Mouse (Mus musculus): ENCODE results near the gene Dmd. TPM values are rescaled to one million over a fixed set of nuclear protein-coding genes. Genes with fewer than 3 reads are reported as not detected.

The Dmd gene
- total RNA-seq, 2 experiments from 2014 or later = 70.8 to 74.1 TPM

- no peak overlapping the region for H3K4me3 ChIP-seq
- H3K27ac ChIP-seq = no peak overlapping the region
- no peak for TF ChIP-seq CTCF (IDR thresholded peaks at IDR 0.05)
- DNase-seq (ENCODE audit: extremely low spot score in 1 of 2, low spot score in 2 of 2) = no peak
- intact Hi-C loops (cut with DNase I) = no loop called here
These were observed 2128.2 kb downstream of the Dmd start for GRCm38 (mm10) chrX:85076845-85077244.

DNA sequence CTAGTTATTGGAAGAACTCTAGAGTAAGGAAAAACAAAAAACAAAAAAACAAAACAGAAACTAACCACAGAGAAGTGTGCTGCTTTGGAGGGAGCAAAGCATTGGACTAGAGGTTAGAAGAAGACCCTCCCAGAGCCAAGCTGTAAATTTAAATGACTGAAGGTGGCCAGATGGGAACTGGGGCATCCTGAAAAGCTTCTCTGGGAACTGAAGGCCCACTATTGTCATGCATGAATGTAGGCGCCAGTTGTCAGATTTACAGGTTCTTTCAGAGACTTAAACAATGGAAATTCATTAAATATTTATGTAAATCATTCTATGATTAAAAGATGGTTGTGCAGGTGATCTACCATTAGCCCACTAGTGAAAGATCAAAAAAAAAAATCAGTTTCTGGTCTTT lies 2128.9 kb downstream of the Dmd start:
- H3K27ac ChIP-seq = no peak overlapping the region
- no peak for DNase-seq (ENCODE audit: extremely low spot score in 1 of 2, low spot score in 2 of 2)
- no peak overlapping the region for H3K4me3 ChIP-seq
- no peak for TF ChIP-seq CTCF (IDR thresholded peaks at IDR 0.05)
- intact Hi-C loops (cut with DNase I) = no loop called here

GRCm38 (mm10) chrX:85079174-85079573 lies 2130.5 kb downstream of the Dmd start:
- intact Hi-C loops (cut with DNase I) = no loop called here
- DNase-seq (ENCODE audit: extremely low spot score in 1 of 2, low spot score in 2 of 2) = no peak
- Histone ChIP-seq H3K27ac (no peak overlapping the region), H3K4me3 (no peak overlapping the region)
- no peak for TF ChIP-seq CTCF (IDR thresholded peaks at IDR 0.05)

DNA sequence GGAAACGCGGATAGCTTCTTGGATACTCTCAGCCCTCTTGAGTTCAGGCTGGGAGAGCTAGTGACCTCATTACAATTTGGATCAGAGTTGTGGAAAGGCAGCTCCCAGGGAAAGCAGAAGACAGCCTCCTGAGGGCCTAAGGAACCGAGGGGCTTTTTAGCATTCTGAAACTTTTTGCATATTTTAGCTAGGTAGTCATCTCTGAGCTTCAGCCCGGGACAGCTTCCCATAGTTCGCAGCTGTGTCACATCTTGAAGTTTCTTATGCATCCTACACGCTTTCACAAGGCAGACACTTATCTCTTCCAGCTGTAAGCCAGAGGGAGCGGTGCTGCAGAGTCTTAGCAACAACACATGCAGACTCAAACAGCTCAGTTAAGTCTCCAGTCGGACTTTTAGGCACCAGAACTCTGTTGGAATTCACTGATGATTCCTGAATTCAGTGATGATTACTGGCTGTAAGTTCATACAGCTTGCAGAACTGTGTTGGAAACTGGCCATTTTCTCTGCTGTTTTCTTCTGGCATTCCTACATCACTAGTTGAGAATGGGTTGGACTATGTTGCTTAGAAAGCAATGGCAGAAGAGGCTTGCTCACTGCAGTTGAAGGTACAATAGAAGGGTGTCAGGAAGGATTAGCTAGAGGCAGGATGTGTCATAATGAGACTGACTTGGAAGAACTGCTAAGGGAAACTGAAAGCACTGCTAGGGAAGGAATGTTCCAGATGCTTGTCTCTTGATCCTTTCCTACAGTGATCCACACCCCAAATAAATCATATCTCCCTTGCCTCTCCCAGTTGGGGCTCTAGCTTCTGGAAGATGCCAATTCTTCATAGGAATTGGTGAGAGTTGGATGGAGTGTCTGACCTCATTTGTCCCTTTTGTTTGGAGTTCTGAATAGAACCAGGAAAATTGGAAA lies 2135.8 kb downstream of the Dmd start:
- intact Hi-C loops (cut with DNase I) = loop anchor here (2.0 kb wide), 1 partner anchor 36 kb away; no protein-coding TSS in a partner anchor
- no peak overlapping the region for H3K4me3 ChIP-seq
- no peak for DNase-seq (ENCODE audit: extremely low spot score in 1 of 2, low spot score in 2 of 2)
- no peak for TF ChIP-seq CTCF (IDR thresholded peaks at IDR 0.05)
- H3K27ac ChIP-seq = peak overlapping the region; percentile 12; the same call in 1 of the 2 replicates

DNA sequence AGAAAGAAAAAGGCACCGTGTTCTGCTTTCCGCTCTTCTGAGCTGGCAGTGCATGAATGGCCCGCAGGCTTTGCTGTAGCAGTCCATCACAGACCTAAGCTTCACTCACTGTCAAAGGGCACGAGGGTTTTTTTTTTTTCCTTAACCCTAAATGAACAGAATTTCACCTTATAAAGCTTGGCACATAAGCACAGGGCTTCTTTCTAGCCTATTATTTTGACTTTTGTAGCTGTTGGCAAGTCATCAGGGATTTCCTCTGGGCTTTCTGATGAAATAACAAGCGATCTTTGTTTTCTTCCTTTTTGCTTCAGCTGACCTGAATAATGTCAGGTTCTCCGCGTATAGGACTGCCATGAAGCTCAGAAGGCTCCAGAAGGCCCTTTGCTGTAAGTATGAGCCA lies 2140.8 kb downstream of the Dmd start:
- H3K27ac ChIP-seq = no peak overlapping the region; the same call in 1 of the 2 replicates
- intact Hi-C loops (cut with DNase I) = no loop called here
- TF ChIP-seq CTCF (IDR thresholded peaks at IDR 0.05) = no peak

GRCm38 (mm10) chrX:85093354-85093753 lies 2144.7 kb downstream of the Dmd start:
- intact Hi-C loops (cut with DNase I) = no loop called here
- DNase-seq (ENCODE audit: extremely low spot score in 1 of 2, low spot score in 2 of 2) = no peak

More for the DNA sequence above, 2140.8 kb downstream of the Dmd start:
- no peak for DNase-seq (ENCODE audit: extremely low spot score in 1 of 2, low spot score in 2 of 2)
- no peak overlapping the region for H3K4me3 ChIP-seq

GRCm38 (mm10) chrX:85098691-85099090 lies 2150.0 kb downstream of the Dmd start:
- Histone ChIP-seq H3K27ac (no peak overlapping the region), H3K4me3 (no peak overlapping the region)
- TF ChIP-seq CTCF (IDR thresholded peaks at IDR 0.05) = no peak
- intact Hi-C loops (cut with DNase I) = no loop called here
- DNase-seq (ENCODE audit: extremely low spot score in 1 of 2, low spot score in 2 of 2) = no peak

More at GRCm38 (mm10) chrX:85093354-85093753, 2144.7 kb downstream of the Dmd start:
- no peak overlapping the region for H3K4me3 ChIP-seq
- no peak overlapping the region for H3K27ac ChIP-seq
- TF ChIP-seq CTCF (IDR thresholded peaks at IDR 0.05) = no peak

GRCm38 (mm10) chrX:85112418-85112817 lies 2163.7 kb downstream of the Dmd start:
- no peak overlapping the region for H3K27ac ChIP-seq
- no peak for TF ChIP-seq CTCF (IDR thresholded peaks at IDR 0.05)

DNA sequence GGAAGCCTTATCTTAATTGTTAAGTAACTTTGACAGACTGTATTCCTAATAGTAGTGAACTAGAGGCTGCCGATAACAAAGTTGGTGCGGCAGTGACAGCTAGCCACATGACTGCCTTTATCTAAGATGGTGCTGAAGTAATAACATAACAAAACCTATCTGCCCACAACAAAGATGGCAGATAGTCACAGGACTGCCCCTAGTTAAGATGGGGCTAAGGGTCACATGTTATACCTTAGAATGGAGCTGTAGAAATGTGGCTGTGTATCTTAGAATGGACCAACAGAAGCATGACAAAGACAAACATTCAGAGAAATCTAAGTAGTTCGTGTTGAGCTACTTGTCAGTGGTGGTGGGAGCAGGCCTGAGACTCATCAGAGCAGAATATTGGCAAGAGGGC lies 2184.0 kb downstream of the Dmd start:
- intact Hi-C loops (cut with DNase I) = no loop called here
- no peak for TF ChIP-seq CTCF (IDR thresholded peaks at IDR 0.05)
- Histone ChIP-seq H3K27ac (no peak overlapping the region), H3K4me3 (no peak overlapping the region)
- DNase-seq (ENCODE audit: extremely low spot score in 1 of 2, low spot score in 2 of 2) = no peak

More at GRCm38 (mm10) chrX:85112418-85112817, 2163.7 kb downstream of the Dmd start:
- no peak overlapping the region for H3K4me3 ChIP-seq
- no peak for DNase-seq (ENCODE audit: extremely low spot score in 1 of 2, low spot score in 2 of 2)
- intact Hi-C loops (cut with DNase I) = no loop called here

GRCm38 (mm10) chrX:85137293-85137692 lies 2188.6 kb downstream of the Dmd start:
- TF ChIP-seq CTCF (IDR thresholded peaks at IDR 0.05) = peak; percentile 28
- Histone ChIP-seq H3K4me3 (no peak overlapping the region), H3K27ac (no peak overlapping the region)
- intact Hi-C loops (cut with DNase I) = no loop called here
- DNase-seq (ENCODE audit: extremely low spot score in 1 of 2, low spot score in 2 of 2) = no peak

- no peak for DNase-seq (ENCODE audit: extremely low spot score in 1 of 2, low spot score in 2 of 2)
- intact Hi-C loops (cut with DNase I) = no loop called here
- TF ChIP-seq CTCF (IDR thresholded peaks at IDR 0.05) = peak; percentile 37
- no peak overlapping the region for H3K27ac ChIP-seq
- H3K4me3 ChIP-seq = no peak overlapping the region
These were observed 2222.6 kb downstream of the Dmd start for GRCm38 (mm10) chrX:85171264-85171663.

GRCm38 (mm10) chrX:85187565-85187964 lies 2238.9 kb downstream of the Dmd start:
- DNase-seq (ENCODE audit: extremely low spot score in 1 of 2, low spot score in 2 of 2) = no peak
- no peak for TF ChIP-seq CTCF (IDR thresholded peaks at IDR 0.05)
- Histone ChIP-seq H3K4me3 (no peak overlapping the region), H3K27ac (no peak overlapping the region)
- intact Hi-C loops (cut with DNase I) = no loop called here
